Mouse (Mus musculus) small intestine, adult 2 months (tissue): ENCODE results near the gene Gjd3.
A peak's percentile ranks its signal among the peaks of the same experiment; 100 is the strongest.

ENCODE experiments used
- CTCF ChIP-seq: fragments of 200-500 bp; IDR thresholded peaks from 2 replicates; pipeline ENCODE4 v1.5.1; 2012; ENCODE audit warnings: low read depth, mild to moderate bottlenecking, control low read depth, inconsistent platforms, low read length, moderate library complexity, mixed read lengths; ENCODE audit not compliant: insufficient replicate concordance, insufficient read length; ENCODE audit errors: extremely low read depth
- POLR2A ChIP-seq: fragments of 200-500 bp; IDR thresholded peaks from 2 replicates; pipeline ENCODE4 v1.6.1; 2012; ENCODE audit warnings: low read depth, mild to moderate bottlenecking, control low read depth, inconsistent platforms, low read length, moderate library complexity

DNA sequence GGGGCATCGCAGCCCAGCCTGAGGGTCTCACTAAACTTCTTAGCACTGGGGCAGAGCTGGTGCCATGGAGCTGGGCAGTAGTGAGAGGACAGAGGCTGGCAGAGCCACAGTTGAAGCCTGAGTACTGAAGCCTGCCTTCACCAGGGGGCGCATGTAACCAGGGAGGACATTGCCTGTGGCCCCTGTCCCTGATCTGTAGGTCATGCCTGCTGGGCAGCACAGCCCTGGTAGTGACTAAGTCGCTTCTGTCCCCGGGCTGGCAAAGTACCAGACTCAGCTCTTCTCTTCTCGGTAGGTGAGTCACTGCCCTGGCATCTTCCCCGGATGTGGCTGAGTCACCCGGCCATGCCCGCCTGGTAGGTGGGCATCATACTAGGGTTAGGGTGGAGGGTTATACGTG lies 49.7 kb downstream of the Gjd3 start:
- no peak for TF ChIP-seq POLR2A
- TF ChIP-seq CTCF = peak; percentile 50; the same call in 1 of the 2 replicates
